Mouse (Mus musculus) midbrain, postnatal 0 days (tissue): Measurements from ENCODE around the gene Tex14. TPM values are rescaled to one million over a fixed set of nuclear protein-coding genes. Genes with fewer than 3 reads are reported as not detected.

ENCODE experiments used
- ATAC-seq: fragments of 200-750 bp; cut with Nextera tagmentation; 2 replicates; pipeline ENCODE4 v1.8.0; 2017; ENCODE audit warnings: moderate number of reproducible peaks, mild to moderate bottlenecking, moderate TSS enrichment, moderate library complexity; ENCODE audit not compliant: low FRiP score
- DNase-seq: peaks from one replicate; pipeline ENCODE4 v3.0.0-alpha.2; 2015; ENCODE audit warnings: low spot score
- H3K27ac ChIP-seq: fragments of 300-500 bp; sonication (generic); 2 replicates; pipeline ENCODE4 v1.5.1; 2014; ENCODE audit warnings: low read depth, mild to moderate bottlenecking, low read length, mixed read lengths
- H3K27me3 ChIP-seq: fragments of 300-500 bp; sonication (generic); 2 replicates; pipeline ENCODE4 v1.6.1; 2014; ENCODE audit warnings: low read length, control low read depth, mixed read lengths; ENCODE audit not compliant: insufficient read depth
- H3K36me3 ChIP-seq: fragments of 300-500 bp; sonication (generic); 2 replicates; pipeline ENCODE4 v1.6.1; 2014; ENCODE audit warnings: low read length, control low read depth, mixed read lengths; ENCODE audit not compliant: insufficient read depth
- H3K4me1 ChIP-seq: fragments of 300-500 bp; sonication (generic); 2 replicates; pipeline ENCODE4 v1.6.1; 2014; ENCODE audit warnings: mild to moderate bottlenecking, control low read depth, antibody characterized with exemption, low read length, mixed read lengths; ENCODE audit not compliant: insufficient read depth
- H3K4me2 ChIP-seq: fragments of 300-500 bp; sonication (generic); 2 replicates; pipeline ENCODE4 v1.6.1; 2014; ENCODE audit warnings: low read depth, mild to moderate bottlenecking, low read length, mixed read lengths; ENCODE audit not compliant: poor library complexity, severe bottlenecking
- H3K4me3 ChIP-seq: fragments of 300-500 bp; sonication (generic); 2 replicates; pipeline ENCODE4 v1.5.1; 2014; ENCODE audit warnings: low read depth, mild to moderate bottlenecking, low read length, moderate library complexity
- H3K9ac ChIP-seq: fragments of 300-500 bp; sonication (generic); replicated peaks from 2 replicates; pipeline ENCODE4 v1.6.1; 2014; ENCODE audit warnings: mild to moderate bottlenecking, low read length, moderate library complexity, mixed read lengths; ENCODE audit not compliant: poor library complexity, severe bottlenecking
- H3K9me3 ChIP-seq: fragments of 300-500 bp; sonication (generic); 2 replicates; pipeline ENCODE4 v1.6.1; 2016; ENCODE audit warnings: low read length, control low read depth
- CTCF ChIP-seq: IDR thresholded peaks from 2 replicates; pipeline ENCODE4 v1.5.1; 2016; ENCODE audit warnings: antibody characterized with exemption, mild to moderate bottlenecking
- WGBS: fragments of 180-500 bp; shearing (Covaris S2); extraction: QIAGEN DNeasy Blood & Tissue Kit; methylation state at CpG from one replicate; pipeline ENCODE4 v1.1.7; 2014; 5-methylcytosine and 5-hydroxymethylcytosine counted together
- polyA plus RNA-seq: library from polyadenylated mRNA; unstranded; fragments of >200 nt; fragmentation: Nextera tagmentation; extraction: Ambion mirVana; gene quantifications from 2 replicates; pipeline ENCODE4 v1.2.1, GENCODE M21; 2015
- total RNA-seq: library from RNA; depleted of rRNA; stranded (reverse); fragments of >200 nt; gene quantifications from 2 replicates; pipeline ENCODE4 v1.2.3, GENCODE M21; 2014

Gene Tex14
- total and polyA plus RNA-seq, 2 experiments from 2014 or later, result 0.35 to 0.66 TPM

DNA sequence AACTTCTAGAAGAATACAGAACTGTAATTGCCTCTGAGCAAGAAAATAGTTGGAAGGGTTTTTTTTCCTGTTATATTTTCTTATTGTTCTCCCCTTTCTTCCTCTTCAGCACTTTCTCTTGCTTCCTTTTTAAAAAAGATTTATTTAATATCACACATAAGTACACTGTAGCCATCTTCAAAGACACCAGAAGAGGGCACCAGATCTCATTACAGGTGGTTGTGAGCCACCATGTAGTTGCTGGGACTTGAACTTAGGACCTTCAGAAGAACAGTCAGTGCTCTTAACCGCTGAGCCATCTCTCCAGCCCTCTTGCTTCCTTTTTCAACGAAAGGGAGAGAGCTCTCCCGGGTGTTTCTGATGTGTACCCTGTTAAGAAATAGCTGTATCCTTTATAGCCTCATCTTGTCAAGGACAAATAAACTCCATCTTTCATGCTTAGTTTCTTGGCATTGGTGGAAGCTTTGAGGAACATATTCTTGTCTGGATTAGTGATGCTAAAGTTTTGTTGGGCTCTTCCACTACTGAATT, 79.0 kb downstream of the Tex14 start:
- Histone ChIP-seq H3K4me1 (no peaks in the 10 kb centered on the region), H3K4me3 (no peak overlapping the region), H3K36me3 (no peaks in the 10 kb centered on the region), H3K9ac (no peak overlapping the region), H3K27ac (no peak overlapping the region), H3K9me3 (no peaks in the 10 kb centered on the region), H3K4me2 (no peak overlapping the region), H3K27me3 (no peaks in the 10 kb centered on the region)
- ATAC-seq, result no peak
- peak; percentile 23; the same call in 1 of the 2 replicates for TF ChIP-seq CTCF
- DNase-seq, result no peak
- WGBS, result 79% methylated on average over 3 of the region's 3 CpGs

DNA sequence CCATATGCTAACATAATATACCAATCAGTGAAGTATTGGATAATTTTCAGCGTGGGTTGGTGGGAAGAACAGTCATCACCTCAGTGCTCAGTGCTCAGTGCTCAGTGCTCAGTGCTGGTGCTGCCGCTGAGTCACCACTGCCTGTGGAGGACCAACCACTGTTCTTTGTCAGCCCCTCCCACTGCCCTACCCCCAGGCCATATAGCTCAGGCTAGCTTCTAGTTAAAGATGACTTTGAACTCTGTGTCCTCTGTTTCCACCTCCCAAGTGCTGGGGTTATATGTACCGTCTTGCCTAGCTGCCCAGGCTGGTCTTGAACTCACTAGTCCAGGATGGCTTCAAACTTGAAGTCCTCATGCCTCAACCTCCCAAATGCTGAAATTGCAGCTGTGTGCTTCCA, 84.1 kb downstream of the Tex14 start:
- DNase-seq (no peak), ATAC-seq (no peak)
- Histone ChIP-seq H3K9ac (no peak overlapping the region), H3K4me3 (no peak overlapping the region), H3K27me3 (no peaks in the 10 kb centered on the region), H3K9me3 (no peaks in the 10 kb centered on the region), H3K4me2 (no peak overlapping the region), H3K27ac (no peak overlapping the region), H3K4me1 (no peaks in the 10 kb centered on the region), H3K36me3 (no peaks in the 10 kb centered on the region)
- TF ChIP-seq CTCF, result no peak
- WGBS, result 86% methylated on average over 3 of the region's 3 CpGs

DNA sequence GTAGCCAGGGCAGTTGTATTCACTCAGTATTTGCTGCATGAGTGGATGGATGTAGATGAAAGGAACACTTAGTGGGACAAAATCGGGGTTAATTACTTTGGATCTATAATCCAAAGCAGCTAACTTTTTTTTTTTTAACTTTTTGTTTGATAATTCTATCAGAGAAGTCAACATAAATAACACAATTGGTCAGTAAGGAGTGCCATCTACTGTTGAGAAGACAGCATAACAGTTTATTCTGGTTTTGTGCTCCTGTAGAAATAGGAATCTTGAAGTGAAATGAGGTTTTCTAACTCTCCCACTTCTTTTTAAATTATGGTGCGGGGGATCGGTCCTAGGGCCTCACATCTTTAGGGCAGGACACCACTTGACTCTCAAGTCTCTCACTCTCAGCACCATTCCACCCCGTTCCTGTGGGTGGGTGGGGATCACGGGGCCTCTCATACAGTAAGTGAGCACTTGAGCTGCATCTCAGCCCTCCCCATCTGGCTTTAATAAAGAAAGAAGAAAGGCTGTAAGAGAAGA, 99.9 kb downstream of the Tex14 start:
- Histone ChIP-seq H3K4me3 (no peak overlapping the region), H3K9ac (no peak overlapping the region), H3K9me3 (no peaks in the 10 kb centered on the region), H3K4me2 (no peak overlapping the region), H3K4me1 (no peaks in the 10 kb centered on the region), H3K36me3 (no peaks in the 10 kb centered on the region), H3K27me3 (no peaks in the 10 kb centered on the region), H3K27ac (no peak overlapping the region)
- WGBS, result 58% methylated on average over 5 of the region's 5 CpGs
- TF ChIP-seq CTCF, result peak; percentile 72
- DNase-seq (peak; percentile 61), ATAC-seq (no peak)

DNA sequence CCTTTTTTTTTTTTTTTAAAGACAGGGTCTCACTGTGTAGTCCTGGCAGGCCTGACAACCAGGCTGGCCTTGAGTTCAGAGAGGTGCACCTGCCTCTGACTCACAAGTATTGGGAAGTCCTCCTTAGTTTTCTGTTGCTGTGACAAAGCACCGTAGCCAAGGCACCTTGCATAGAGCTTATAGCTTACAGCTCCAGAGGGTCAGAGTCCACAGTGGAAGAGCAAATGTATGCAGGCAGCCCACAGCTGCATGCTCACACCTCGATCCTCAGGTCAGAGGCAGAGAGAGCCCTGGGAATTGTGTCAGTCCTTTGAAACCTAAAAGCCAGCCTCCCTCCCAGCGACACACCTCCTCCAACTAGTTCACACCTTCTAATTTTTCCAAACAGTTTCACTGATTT, 101.6 kb downstream of the Tex14 start:
- DNase-seq (no peak), ATAC-seq (no peak)
- 70% methylated on average over 3 of the region's 3 CpGs for WGBS
- H3K4me1 ChIP-seq, result no peaks in the 10 kb centered on the region
- TF ChIP-seq CTCF, result no peak
- no peaks in the 10 kb centered on the region for H3K9me3 ChIP-seq
- no peak overlapping the region for H3K4me3 ChIP-seq
- no peaks in the 10 kb centered on the region for H3K36me3 ChIP-seq
- H3K9ac ChIP-seq, result no peak overlapping the region
- H3K27ac ChIP-seq, result no peak overlapping the region
- no peaks in the 10 kb centered on the region for H3K27me3 ChIP-seq
- no peak overlapping the region for H3K4me2 ChIP-seq

DNA sequence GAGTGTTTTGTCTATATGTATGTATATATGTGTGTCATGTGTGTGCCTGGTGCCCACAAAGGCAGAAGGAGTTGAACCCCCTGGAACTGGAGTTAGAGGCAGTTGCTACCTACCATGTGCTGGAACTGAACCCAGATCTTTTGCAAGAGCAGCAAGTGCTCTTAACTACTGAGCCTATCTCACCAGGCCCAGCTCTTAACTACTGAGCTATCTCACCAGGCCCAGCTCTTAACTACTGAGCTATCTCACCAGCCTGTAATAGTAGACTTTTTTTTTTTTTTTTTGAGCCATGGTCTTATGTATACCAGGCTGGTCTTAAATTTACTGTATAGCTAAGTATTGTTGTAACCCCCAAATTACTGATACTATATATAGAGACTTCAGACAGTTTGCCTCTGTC, 102.2 kb downstream of the Tex14 start:
- no peaks in the 10 kb centered on the region for H3K9me3 ChIP-seq
- no peak overlapping the region for H3K4me2 ChIP-seq
- H3K27me3 ChIP-seq, result no peaks in the 10 kb centered on the region
- no peak for TF ChIP-seq CTCF
- H3K9ac ChIP-seq, result no peak overlapping the region
- ATAC-seq (no peak), DNase-seq (no peak)
- no peaks in the 10 kb centered on the region for H3K36me3 ChIP-seq
- H3K4me1 ChIP-seq, result no peaks in the 10 kb centered on the region
- H3K27ac ChIP-seq, result no peak overlapping the region
- H3K4me3 ChIP-seq, result no peak overlapping the region

DNA sequence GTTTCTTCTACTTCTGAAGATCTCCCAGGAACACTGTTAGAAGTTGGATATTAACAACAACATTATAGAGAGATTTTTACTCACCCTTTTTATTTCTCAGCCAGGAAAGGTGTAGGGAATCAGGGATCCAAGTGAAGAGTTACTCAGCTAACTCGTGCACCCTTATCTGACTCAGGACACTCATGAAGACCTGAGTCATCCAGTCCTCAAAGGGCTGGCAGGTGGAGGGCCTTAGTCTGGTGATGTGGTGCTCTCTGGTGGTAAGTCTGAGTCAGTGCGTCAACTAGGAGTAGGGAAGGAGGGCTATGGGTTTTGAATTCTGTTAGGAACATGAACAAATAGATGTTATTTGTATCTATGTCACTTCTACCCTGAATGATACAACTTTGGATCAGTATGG, 114.4 kb downstream of the Tex14 start:
- Histone ChIP-seq H3K9ac (no peak overlapping the region), H3K4me2 (no peak overlapping the region), H3K27me3 (no peaks in the 10 kb centered on the region), H3K4me3 (no peak overlapping the region), H3K27ac (no peak overlapping the region), H3K9me3 (no peaks in the 10 kb centered on the region), H3K36me3 (no peaks in the 10 kb centered on the region), H3K4me1 (no peaks in the 10 kb centered on the region)
- no peak for ATAC-seq
- WGBS, result 10% methylated on average over 2 of the region's 2 CpGs
- peak; percentile 74 for TF ChIP-seq CTCF
- peak; percentile 55 for DNase-seq
